16 mouse cellular contexts compared by ENCODE assay signal in genomic region chr9:97974801-97975347, GRCm38 (mm10). TPM values are rescaled to one million over a fixed set of nuclear protein-coding genes. Genes with fewer than 3 reads are reported as not detected.
DNase-seq lines count a peak whose midpoint lies in the region; ATAC-seq lines count a peak whose summit lies in the region.
"Had no signal": no experiment of that assay in that cellular context is flagged by ENCODE, and none has a peak within 500 bp of the region (broad histone marks: within the 10 kb centered on the region; RNA-seq: fewer than 3 reads in every experiment).

No protein-coding gene starts in this region.

- DNase-seq in neural tube, embryonic 10.5 days (ENCODE audit: extremely low spot score, low spot score) = no peak
- DNase-seq in left cerebral cortex, postnatal 36 days (ENCODE audit: low spot score in 2 of 2) = peak; percentile 57 to 78
- DNase-seq in B cell, adult 2 months = no peak
- no peak for DNase-seq in spleen, adult 12 weeks (ENCODE audit: low spot score)
- DNase-seq: cerebellum, adult 8-10 months; kidney, postnatal 10 days; thymus, postnatal 25 days had no signal

- H3K27me3 ChIP-seq in forebrain, embryonic 16.5 days (replicated peaks; ENCODE audit: control insufficient read depth, insufficient read depth, low read length) = no peaks in the 10 kb centered on the region
- H3K27me3 ChIP-seq in forebrain, embryonic 15.5 days = no peaks in the 10 kb centered on the region
- H3K27me3 ChIP-seq in neural tube, embryonic 13.5 days = no peaks in the 10 kb centered on the region
- H3K27me3 ChIP-seq: Patski had no signal

- H3K4me1 ChIP-seq in forebrain, embryonic 16.5 days (replicated peaks; ENCODE audit: control insufficient read depth, insufficient read depth, low read length) = peaks cover 3% of the 10 kb centered on the region
- H3K4me1 ChIP-seq in forebrain, embryonic 15.5 days = 0 out of 2 replicates have a peak, but pooled peaks cover 7% of the 10 kb centered on the region
- H3K4me1 ChIP-seq in neural tube, embryonic 13.5 days (replicated peaks) = peaks cover 16% of the 10 kb centered on the region

- 77% methylated on average over 13 of the region's 13 CpGs for WGBS in forebrain, embryonic 16.5 days
- 84% methylated on average over 13 of the region's 13 CpGs for WGBS in forebrain, embryonic 15.5 days
- WGBS in neural tube, embryonic 13.5 days = 53% methylated on average over 13 of the region's 13 CpGs

- no peak overlapping the region for H3K9ac ChIP-seq in forebrain, embryonic 16.5 days (replicated peaks; ENCODE audit: low read depth, low read length)
- no peak overlapping the region for H3K9ac ChIP-seq in forebrain, embryonic 15.5 days (replicated peaks)
- no peak overlapping the region for H3K9ac ChIP-seq in neural tube, embryonic 13.5 days
- H3K9ac ChIP-seq: liver, embryonic 14.5 days had no signal

- H3K4me3 ChIP-seq in forebrain, embryonic 16.5 days (replicated peaks; ENCODE audit: low read length) = no peak overlapping the region
- no peak overlapping the region for H3K4me3 ChIP-seq in forebrain, embryonic 15.5 days
- H3K4me3 ChIP-seq in neural tube, embryonic 13.5 days = no peak overlapping the region
- H3K4me3 ChIP-seq: erythroblast, embryonic 14.5 days had no signal

- H3K9me3 ChIP-seq in forebrain, embryonic 16.5 days (ENCODE audit: control insufficient read depth, low read length) = no peaks in the 10 kb centered on the region
- H3K9me3 ChIP-seq in forebrain, embryonic 15.5 days = no peaks in the 10 kb centered on the region
- no peaks in the 10 kb centered on the region for H3K9me3 ChIP-seq in neural tube, embryonic 13.5 days

- 0 out of 2 replicates have a peak, but pooled peaks have one; percentile 45 for ATAC-seq in forebrain, embryonic 16.5 days
- ATAC-seq in forebrain, embryonic 15.5 days (replicated peaks) = no peak
- ATAC-seq in neural tube, embryonic 13.5 days (ENCODE audit: low read depth) = no peak
- no peak for ATAC-seq in activated CD4-positive, CD25-positive, alpha-beta regulatory T cell, adult 4 months
- ATAC-seq: intestine, embryonic 16.5 days; Patski had no signal

- intact Hi-C loops in left cerebral cortex, postnatal 36 days (cut with DNase I) = no loop called here

- no peaks in the 10 kb centered on the region for H3K36me3 ChIP-seq in forebrain, embryonic 16.5 days (ENCODE audit: control insufficient read depth, insufficient read depth)
- H3K36me3 ChIP-seq in forebrain, embryonic 15.5 days = no peaks in the 10 kb centered on the region
- no peaks in the 10 kb centered on the region for H3K36me3 ChIP-seq in neural tube, embryonic 13.5 days

- H3K4me2 ChIP-seq in forebrain, embryonic 16.5 days (ENCODE audit: low read length) = no peak overlapping the region
- H3K4me2 ChIP-seq in forebrain, embryonic 15.5 days (replicated peaks) = no peak overlapping the region
- no peak overlapping the region for H3K4me2 ChIP-seq in neural tube, embryonic 13.5 days
- H3K4me2 ChIP-seq: midbrain, embryonic 11.5 days had no signal

- no peak overlapping the region for H3K27ac ChIP-seq in forebrain, embryonic 16.5 days (ENCODE audit: low read length)
- H3K27ac ChIP-seq in forebrain, embryonic 15.5 days (replicated peaks) = no peak overlapping the region
- H3K27ac ChIP-seq in neural tube, embryonic 13.5 days (replicated peaks) = 0 out of 2 replicates have a peak overlapping the region, but pooled peaks have one; percentile 10
- H3K27ac ChIP-seq: liver, embryonic 14.5 days had no signal

RNA-seq across cellular contexts. Expression of gene Clstn2, which starts 58.1 kb away (rescaled TPM):
- polyA plus RNA-seq in forebrain, embryonic 16.5 days (2015; fragmentation: Nextera tagmentation; extraction: Ambion mirVana) = 21.2 and 24.5 TPM in 2 replicates
- polyA plus RNA-seq in forebrain, embryonic 15.5 days (2015; fragmentation: Nextera tagmentation; extraction: Ambion mirVana) = 15.1 and 19.1 TPM in 2 replicates
- 16.7 and 17.0 TPM in 2 replicates for polyA plus RNA-seq in neural tube, embryonic 13.5 days (2015; fragmentation: Nextera tagmentation; extraction: Ambion mirVana)
- 10 to 100 TPM; 83.0 to 89.2 TPM for total RNA-seq in left cerebral cortex, postnatal 36 days (2021)
- polyA plus RNA-seq in activated CD4-positive, CD25-positive, alpha-beta regulatory T cell, adult 4 months (2017; shearing (Covaris generic)) = not detected
- polyA plus RNA-seq: erythroblast, embryonic 14.5 days had no signal

Comparison
In these comparisons a context has a peak if more than half of its experiments do, and no peak if none do; other contexts are left out.
1. DNase-seq: peak in left cerebral cortex, postnatal 36 days (2 of 2); none in neural tube, embryonic 10.5 days (single experiment), B cell, adult 2 months (0 of 2) and spleen, adult 12 weeks (single experiment).
2. RNA of gene Clstn2, which starts 58.1 kb away (polyA plus RNA-seq): 21.2 to 24.5 TPM in forebrain, embryonic 16.5 days, 15.1 to 19.1 TPM in forebrain, embryonic 15.5 days and 16.7 to 17.0 TPM in neural tube, embryonic 13.5 days; not detected in activated CD4-positive, CD25-positive, alpha-beta regulatory T cell, adult 4 months; every median in the first group is over 10 times any median in the second.